In genomic region chr7:56235794-56236423, GRCm38 (mm10) we compare ENCODE assay signal across 18 mouse cellular contexts. TPM values are rescaled to one million over a fixed set of nuclear protein-coding genes. Genes with fewer than 3 reads are reported as not detected.
DNase-seq lines count a peak whose midpoint lies in the region; ATAC-seq and TF ChIP-seq lines count a peak whose summit lies in the region.
"Had no signal": no experiment of that assay in that cellular context is flagged by ENCODE, and none has a peak within 500 bp of the region (broad histone marks: within the 10 kb centered on the region; RNA-seq: fewer than 3 reads in every experiment).

No protein-coding gene starts in this region.

- TF ChIP-seq POLR2A in lung, adult 2 months (IDR thresholded peaks at IDR 0.05; ENCODE audit: borderline replicate concordance, extremely low read depth, low read depth, low read length) = no peak

- no peaks in the 10 kb centered on the region for H3K4me1 ChIP-seq in forebrain, embryonic 11.5 days (replicated peaks; ENCODE audit: control insufficient read depth, insufficient read depth, low read length)
- H3K4me1 ChIP-seq in midbrain, embryonic 12.5 days = peaks cover 17% of the 10 kb centered on the region; the same call in 1 of the 2 replicates
- no peaks in the 10 kb centered on the region for H3K4me1 ChIP-seq in liver, embryonic 11.5 days (replicated peaks; ENCODE audit: control insufficient read depth, insufficient read depth, low read length)
- no peaks in the 10 kb centered on the region for H3K4me1 ChIP-seq in lung, adult 2 months (ENCODE audit: control insufficient read depth, insufficient read depth, low read length)
- H3K4me1 ChIP-seq: neural tube, embryonic 15.5 days had no signal

- H3K9ac ChIP-seq in forebrain, embryonic 11.5 days (ENCODE audit: low read length) = no peak overlapping the region
- no peak overlapping the region for H3K9ac ChIP-seq in midbrain, embryonic 12.5 days (replicated peaks)
- no peak overlapping the region for H3K9ac ChIP-seq in liver, embryonic 11.5 days (ENCODE audit: low read depth, low read length)
- H3K9ac ChIP-seq: liver, postnatal 0 days; neural tube, embryonic 15.5 days had no signal

- 21% methylated on average over 5 of the region's 5 CpGs for WGBS in forebrain, embryonic 11.5 days
- 19% methylated on average over 5 of the region's 5 CpGs for WGBS in midbrain, embryonic 12.5 days
- 57% methylated on average over 5 of the region's 5 CpGs for WGBS in liver, embryonic 11.5 days
- 47% methylated on average over 5 of the region's 5 CpGs for WGBS in lung, adult 2 months

- H3K9me3 ChIP-seq in forebrain, embryonic 11.5 days (ENCODE audit: control insufficient read depth, low read length) = no peaks in the 10 kb centered on the region
- no peaks in the 10 kb centered on the region for H3K9me3 ChIP-seq in midbrain, embryonic 12.5 days
- H3K9me3 ChIP-seq in liver, embryonic 11.5 days (ENCODE audit: control insufficient read depth, low read length) = no peaks in the 10 kb centered on the region
- H3K9me3 ChIP-seq: neural tube, embryonic 15.5 days had no signal

- peak; percentile 24 for DNase-seq in embryo, embryonic 10.5 days (ENCODE audit: low spot score)
- DNase-seq in embryo, embryonic 11 days = no peak
- DNase-seq in Muller cell, postnatal 12 days (ENCODE audit: inconsistent ontology term) = peak; percentile 65
- no peak for DNase-seq in forebrain, embryonic 11.5 days (ENCODE audit: low spot score)
- no peak for DNase-seq in liver, embryonic 11.5 days (ENCODE audit: low spot score)
- DNase-seq in frontal cortex, postnatal 25 days (ENCODE audit: low spot score in 2 of 2) = no peak
- DNase-seq in lung, adult 2 months = no peak
- DNase-seq: adrenal gland, postnatal 36 days; gastrocnemius, adult 2 months; kidney, adult 8-10 months; liver, postnatal 0 days; lung, postnatal 4 days; retina, postnatal 1 day had no signal

- H3K27me3 ChIP-seq in forebrain, embryonic 11.5 days (ENCODE audit: control insufficient read depth, insufficient read depth, low read length) = no peaks in the 10 kb centered on the region
- H3K27me3 ChIP-seq in midbrain, embryonic 12.5 days = no peaks in the 10 kb centered on the region; the same call in 1 of the 2 replicates
- H3K27me3 ChIP-seq in liver, embryonic 11.5 days (replicated peaks; ENCODE audit: control insufficient read depth, insufficient read depth, low read length) = no peaks in the 10 kb centered on the region
- H3K27me3 ChIP-seq: CH12.LX; neural tube, embryonic 15.5 days had no signal

- H3K36me3 ChIP-seq in forebrain, embryonic 11.5 days (ENCODE audit: control insufficient read depth, insufficient read depth, low read length) = no peaks in the 10 kb centered on the region; the same call in 1 of the 2 replicates
- peaks cover 23% of the 10 kb centered on the region for H3K36me3 ChIP-seq in midbrain, embryonic 12.5 days
- peaks cover 2% of the 10 kb centered on the region; the same call in 1 of the 2 replicates for H3K36me3 ChIP-seq in liver, embryonic 11.5 days (ENCODE audit: control insufficient read depth, insufficient read depth, low read length)

- ATAC-seq in forebrain, embryonic 11.5 days (replicated peaks; ENCODE audit: low FRiP score) = peak; percentile 68; the same call in 1 of the 2 replicates
- peak; percentile 78 for ATAC-seq in midbrain, embryonic 12.5 days (ENCODE audit: low FRiP score, low read depth)
- no peak for ATAC-seq in liver, embryonic 11.5 days (replicated peaks; ENCODE audit: low FRiP score)
- ATAC-seq: liver, postnatal 0 days had no signal

- H3K4me2 ChIP-seq in forebrain, embryonic 11.5 days (ENCODE audit: low read depth, low read length, severe bottlenecking) = no peak overlapping the region
- H3K4me2 ChIP-seq in midbrain, embryonic 12.5 days (replicated peaks) = no peak overlapping the region
- no peak overlapping the region for H3K4me2 ChIP-seq in liver, embryonic 11.5 days
- H3K4me2 ChIP-seq: neural tube, embryonic 15.5 days had no signal

- H3K27ac ChIP-seq in forebrain, embryonic 11.5 days (ENCODE audit: low read depth, low read length) = no peak overlapping the region
- peak overlapping the region; percentile 32 for H3K27ac ChIP-seq in midbrain, embryonic 12.5 days (replicated peaks)
- H3K27ac ChIP-seq in liver, embryonic 11.5 days (ENCODE audit: low read depth, low read length) = no peak overlapping the region
- H3K27ac ChIP-seq: gastrocnemius, adult 2 months; left cerebral cortex, adult 2 months; neural tube, embryonic 15.5 days had no signal

- TF ChIP-seq CTCF in lung, adult 2 months (IDR thresholded peaks at IDR 0.05; ENCODE audit: insufficient read depth, low read length) = no peak

- no peak overlapping the region for H3K4me3 ChIP-seq in forebrain, embryonic 11.5 days (ENCODE audit: low read depth, low read length)
- H3K4me3 ChIP-seq in midbrain, embryonic 12.5 days = no peak overlapping the region
- H3K4me3 ChIP-seq in liver, embryonic 11.5 days (ENCODE audit: low read depth, low read length) = no peak overlapping the region
- H3K4me3 ChIP-seq in lung, adult 2 months (replicated peaks; ENCODE audit: extremely low read depth, low read depth, low read length) = no peak overlapping the region
- H3K4me3 ChIP-seq: gastrocnemius, adult 2 months; left cerebral cortex, adult 2 months; neural tube, embryonic 15.5 days had no signal

RNA-seq across cellular contexts. Expression of gene Oca2, which starts 3.7 kb away (rescaled TPM):
- polyA plus RNA-seq in forebrain, embryonic 11.5 days (2014; fragmentation: Nextera tagmentation; extraction: Ambion mirVana) = 0.11 and 0.19 TPM in 2 replicates
- polyA plus RNA-seq in midbrain, embryonic 12.5 days (2016; fragmentation: Nextera tagmentation; extraction: Ambion mirVana) = 0.13 and 0.14 TPM in 2 replicates
- 0.08 TPM in 1 of 2 replicates, not detected in the other for polyA plus RNA-seq in liver, embryonic 11.5 days (2014; fragmentation: Nextera tagmentation; extraction: Ambion mirVana)
- polyA plus RNA-seq in lung, adult 2 months (2012; rRNA removed) = not detected in 2 replicates
- polyA plus RNA-seq: limb, embryonic 14.5 days; liver, postnatal 0 days had no signal

Comparison
In these comparisons a context has a peak if more than half of its experiments do, and no peak if none do; other contexts are left out.
1. DNase-seq: peak in embryo, embryonic 10.5 days (single experiment) and Muller cell, postnatal 12 days (single experiment); none in embryo, embryonic 11 days (single experiment), forebrain, embryonic 11.5 days (single experiment), liver, embryonic 11.5 days (single experiment), frontal cortex, postnatal 25 days (0 of 2) and lung, adult 2 months (single experiment).